Mouse (Mus musculus) midbrain, embryonic 10.5 days (tissue): Measurements from ENCODE around the gene Smyd2. TPM values are rescaled to one million over a fixed set of nuclear protein-coding genes. Genes with fewer than 3 reads are reported as not detected.

Experiments
- DNase-seq: peaks from one replicate; pipeline ENCODE4 v3.0.0-alpha.2; 2017; ENCODE audit warnings: low spot score
- H3K27ac ChIP-seq: fragments of 300-500 bp; sonication (generic); replicated peaks from 2 replicates; pipeline ENCODE4 v1.5.1; 2016; ENCODE audit warnings: mild to moderate bottlenecking
- H3K27me3 ChIP-seq: fragments of 300-500 bp; sonication (generic); 2 replicates; pipeline ENCODE4 v1.6.1; 2016; ENCODE audit warnings: low read depth, mild to moderate bottlenecking; ENCODE audit not compliant: poor library complexity, severe bottlenecking
- H3K36me3 ChIP-seq: fragments of 300-500 bp; sonication (generic); 2 replicates; pipeline ENCODE4 v1.6.1; 2016; ENCODE audit warnings: mild to moderate bottlenecking, moderate library complexity
- H3K4me1 ChIP-seq: fragments of 300-500 bp; sonication (generic); 2 replicates; pipeline ENCODE4 v1.6.1; 2016
- H3K4me3 ChIP-seq: fragments of 300-500 bp; sonication (generic); 2 replicates; pipeline ENCODE4 v1.5.1; 2016; ENCODE audit warnings: mild to moderate bottlenecking, moderate library complexity
- H3K9me3 ChIP-seq: fragments of 300-500 bp; sonication (generic); replicated peaks from 2 replicates; pipeline ENCODE4 v1.6.1; 2016; ENCODE audit warnings: mild to moderate bottlenecking
- WGBS: fragments of 180-500 bp; shearing (Covaris S2); methylation state at CpG from one replicate; pipeline ENCODE4 v1.1.7; 2016; 5-methylcytosine and 5-hydroxymethylcytosine counted together
- polyA plus RNA-seq: library from polyadenylated mRNA; unstranded; fragments of >200 nt; fragmentation: Nextera tagmentation; extraction: Ambion mirVana; gene quantifications from 2 replicates; pipeline ENCODE4 v1.2.1, GENCODE M21; 2016

The Smyd2 gene
- polyA plus RNA-seq, 1 experiment from 2014 or later = 68.3 TPM

DNA sequence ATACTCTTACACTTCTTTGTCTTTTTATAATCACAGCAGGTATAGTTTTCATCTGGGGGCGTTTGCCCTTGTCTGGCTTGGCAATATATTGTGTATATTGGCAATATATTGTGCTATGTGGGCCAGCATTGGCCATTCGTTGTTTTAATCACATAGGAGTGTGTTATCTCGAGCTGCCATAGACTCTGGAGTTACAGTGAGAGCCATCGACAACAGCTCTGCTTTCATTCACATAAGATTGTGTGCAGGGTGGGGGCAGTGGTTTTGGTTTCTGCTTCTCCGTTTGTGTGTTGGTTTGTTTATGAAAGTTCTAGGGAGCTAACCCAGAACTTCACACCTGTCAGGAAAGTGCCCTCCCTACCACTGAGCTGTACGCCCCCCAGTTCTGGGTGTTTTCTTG lies 55.5 kb downstream of the Smyd2 start:
- H3K36me3 ChIP-seq = peaks cover 25% of the 10 kb centered on the region
- WGBS = 89% methylated on average over 6 of the region's 6 CpGs
- H3K9me3 ChIP-seq = no peaks in the 10 kb centered on the region
- H3K27ac ChIP-seq = 0 out of 2 replicates have a peak overlapping the region, but pooled peaks have one; percentile 61
- no peaks in the 10 kb centered on the region for H3K27me3 ChIP-seq
- DNase-seq = no peak
- H3K4me1 ChIP-seq = peaks cover 7% of the 10 kb centered on the region
- no peak overlapping the region for H3K4me3 ChIP-seq

DNA sequence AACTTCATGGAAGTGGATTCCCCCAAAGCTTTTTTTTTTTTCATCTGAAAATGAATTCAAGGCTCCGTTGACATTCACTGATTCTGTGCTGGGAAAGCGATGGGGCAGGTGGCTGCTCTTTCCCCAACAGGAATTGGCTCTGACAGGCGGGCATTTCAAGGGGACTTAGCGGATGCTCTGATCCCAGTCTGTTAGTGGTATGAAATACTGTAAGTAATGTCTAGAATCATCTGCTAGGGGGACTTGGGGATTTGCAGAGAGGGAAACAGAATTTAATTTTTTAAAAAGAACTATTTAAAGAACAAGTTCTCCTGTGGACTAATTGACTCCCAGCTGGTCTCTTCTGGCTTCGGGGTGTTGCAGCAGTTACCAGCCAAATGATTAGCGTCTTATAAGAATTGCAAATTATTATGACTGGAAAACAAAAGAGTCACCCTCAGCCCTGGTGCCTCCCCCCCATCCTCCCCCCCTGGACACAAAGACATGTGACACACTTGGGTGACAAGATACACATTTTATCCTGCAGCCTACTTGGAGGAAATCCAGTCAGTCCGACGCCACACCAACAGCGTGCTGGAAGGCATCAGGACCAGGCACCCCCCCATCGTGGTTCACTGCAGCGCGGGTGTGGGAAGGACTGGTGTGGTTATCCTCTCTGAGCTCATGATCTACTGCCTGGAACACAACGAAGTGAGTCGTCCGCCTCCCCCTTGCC lies 57.2 kb downstream of the Smyd2 start:
- Histone ChIP-seq H3K9me3 (no peaks in the 10 kb centered on the region), H3K36me3 (peaks cover 17% of the 10 kb centered on the region), H3K27ac (no peak overlapping the region), H3K27me3 (no peaks in the 10 kb centered on the region), H3K4me3 (no peak overlapping the region), H3K4me1 (peaks cover 7% of the 10 kb centered on the region)
- 89% methylated on average over 15 of the region's 15 CpGs for WGBS
- no peak for DNase-seq

- Histone ChIP-seq H3K9me3 (no peaks in the 10 kb centered on the region), H3K27ac (no peak overlapping the region), H3K27me3 (no peaks in the 10 kb centered on the region), H3K36me3 (peaks cover 11% of the 10 kb centered on the region; the same call in 1 of the 2 replicates), H3K4me3 (no peak overlapping the region), H3K4me1 (peaks cover 7% of the 10 kb centered on the region)
- 83% methylated on average over 9 of the region's 9 CpGs for WGBS
- no peak for DNase-seq
These were observed 57.9 kb downstream of the Smyd2 start for GRCm38 (mm10) chr1:189864301-189864700.

GRCm38 (mm10) chr1:189863727-189864126 lies 58.4 kb downstream of the Smyd2 start:
- Histone ChIP-seq H3K36me3 (peaks cover 11% of the 10 kb centered on the region; the same call in 1 of the 2 replicates), H3K27ac (no peak overlapping the region), H3K27me3 (no peaks in the 10 kb centered on the region), H3K4me3 (no peak overlapping the region), H3K4me1 (peaks cover 7% of the 10 kb centered on the region), H3K9me3 (no peaks in the 10 kb centered on the region)
- no peak for DNase-seq
- WGBS = 95% methylated on average over 3 of the region's 3 CpGs

DNA sequence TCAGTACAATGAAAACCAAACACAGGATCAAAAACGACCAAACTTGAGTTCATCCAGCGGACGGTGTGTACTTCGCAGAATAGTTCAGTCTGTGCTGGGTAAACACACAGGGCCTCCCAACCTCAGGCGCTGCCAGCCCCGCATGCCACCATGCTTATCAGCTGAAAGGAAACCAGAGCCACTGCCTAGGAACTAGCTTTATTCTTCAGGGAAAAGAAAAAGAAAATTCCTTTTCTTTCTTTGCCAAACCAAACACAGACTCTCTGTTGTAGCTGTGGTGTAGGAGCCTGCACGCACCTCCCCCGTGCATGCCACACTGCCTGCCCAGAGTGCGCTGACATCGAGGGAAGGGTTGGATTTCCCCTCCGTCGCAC lies 61.2 kb downstream of the Smyd2 start:
- Histone ChIP-seq H3K27me3 (no peaks in the 10 kb centered on the region), H3K27ac (no peak overlapping the region), H3K4me3 (no peak overlapping the region), H3K36me3 (peaks cover 28% of the 10 kb centered on the region), H3K4me1 (no peaks in the 10 kb centered on the region; the same call in 1 of the 2 replicates), H3K9me3 (no peaks in the 10 kb centered on the region)
- WGBS = 87% methylated on average over 12 of the region's 12 CpGs
- no peak for DNase-seq

GRCm38 (mm10) chr1:189860112-189860941 lies 61.8 kb downstream of the Smyd2 start:
- WGBS = 91% methylated on average over 17 of the region's 17 CpGs
- H3K27ac ChIP-seq = no peak overlapping the region

DNA sequence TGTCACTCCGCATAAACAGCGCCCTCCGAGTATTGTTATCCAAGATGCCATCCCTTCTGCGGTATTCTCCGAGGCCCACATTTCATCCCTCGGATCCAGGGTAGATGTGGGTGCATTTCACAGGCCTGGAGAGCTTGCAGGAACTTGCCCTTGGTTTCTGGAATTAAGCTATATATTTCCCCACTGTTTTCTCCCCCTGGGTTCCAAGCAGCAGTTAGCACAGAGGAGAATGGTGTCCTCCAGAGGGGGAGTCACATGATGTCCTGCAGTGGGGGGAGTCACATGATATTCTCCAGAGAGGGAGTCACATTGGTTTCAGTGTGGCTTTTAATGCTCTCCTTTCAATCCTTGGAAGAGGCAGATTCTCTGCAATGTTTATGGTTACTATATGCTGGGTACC lies 63.8 kb downstream of the Smyd2 start:
- Histone ChIP-seq H3K9me3 (no peaks in the 10 kb centered on the region), H3K4me1 (no peaks in the 10 kb centered on the region; the same call in 1 of the 2 replicates), H3K4me3 (no peak overlapping the region), H3K27ac (no peak overlapping the region), H3K36me3 (peaks cover 18% of the 10 kb centered on the region), H3K27me3 (no peaks in the 10 kb centered on the region)
- 92% methylated on average over 6 of the region's 6 CpGs for WGBS
- no peak for DNase-seq

More at GRCm38 (mm10) chr1:189860112-189860941, 61.8 kb downstream of the Smyd2 start:
- no peaks in the 10 kb centered on the region; the same call in 1 of the 2 replicates for H3K4me1 ChIP-seq
- no peaks in the 10 kb centered on the region for H3K9me3 ChIP-seq
- H3K4me3 ChIP-seq = no peak overlapping the region
- no peak for DNase-seq
- peaks cover 25% of the 10 kb centered on the region for H3K36me3 ChIP-seq
- H3K27me3 ChIP-seq = no peaks in the 10 kb centered on the region

GRCm38 (mm10) chr1:189855739-189856138 lies 66.4 kb downstream of the Smyd2 start:
- Histone ChIP-seq H3K9me3 (no peaks in the 10 kb centered on the region), H3K27me3 (no peaks in the 10 kb centered on the region), H3K27ac (no peak overlapping the region), H3K4me3 (no peak overlapping the region), H3K4me1 (no peaks in the 10 kb centered on the region; the same call in 1 of the 2 replicates), H3K36me3 (peaks cover 30% of the 10 kb centered on the region)
- WGBS = 93% methylated on average over 5 of the region's 5 CpGs
- DNase-seq = no peak

GRCm38 (mm10) chr1:189854646-189855045 lies 67.5 kb downstream of the Smyd2 start:
- H3K4me1 ChIP-seq = no peaks in the 10 kb centered on the region
- no peak overlapping the region for H3K27ac ChIP-seq
- H3K27me3 ChIP-seq = no peaks in the 10 kb centered on the region
- DNase-seq = no peak
- no peaks in the 10 kb centered on the region for H3K9me3 ChIP-seq
- 92% methylated on average over 13 of the region's 13 CpGs for WGBS
- H3K4me3 ChIP-seq = no peak overlapping the region
- H3K36me3 ChIP-seq = peaks cover 40% of the 10 kb centered on the region

DNA sequence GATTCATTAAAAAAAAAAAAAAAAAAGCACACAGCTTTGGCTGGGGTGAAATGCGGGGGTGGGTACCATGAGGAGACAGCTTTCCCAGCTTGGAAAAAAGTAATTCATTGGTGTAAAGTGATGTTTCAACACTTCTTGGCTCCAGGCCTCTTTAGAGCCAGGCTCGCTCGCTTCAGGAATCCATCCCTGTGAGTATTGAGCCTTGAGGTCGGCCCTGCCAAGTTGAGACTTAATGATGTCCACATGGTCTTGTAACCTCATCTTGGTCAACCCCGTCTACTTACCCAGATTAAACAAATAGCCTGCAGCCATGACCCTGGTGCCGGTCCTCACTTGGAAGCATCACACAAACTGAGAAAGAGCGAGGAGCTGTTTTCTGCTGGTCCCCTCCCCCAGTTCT lies 69.7 kb downstream of the Smyd2 start:
- DNase-seq = no peak
- H3K4me3 ChIP-seq = no peak overlapping the region
- 88% methylated on average over 7 of the region's 7 CpGs for WGBS

GRCm38 (mm10) chr1:189852051-189852450 lies 70.1 kb downstream of the Smyd2 start:
- DNase-seq = no peak
- H3K36me3 ChIP-seq = peaks cover 30% of the 10 kb centered on the region
- no peaks in the 10 kb centered on the region for H3K4me1 ChIP-seq
- H3K4me3 ChIP-seq = no peak overlapping the region
- no peaks in the 10 kb centered on the region for H3K27me3 ChIP-seq
- H3K27ac ChIP-seq = no peak overlapping the region
- 89% methylated on average over 5 of the region's 5 CpGs for WGBS
- H3K9me3 ChIP-seq = no peaks in the 10 kb centered on the region

More for the DNA sequence above, 69.7 kb downstream of the Smyd2 start:
- no peak overlapping the region for H3K27ac ChIP-seq
- H3K36me3 ChIP-seq = peaks cover 34% of the 10 kb centered on the region
- no peaks in the 10 kb centered on the region for H3K9me3 ChIP-seq
- no peaks in the 10 kb centered on the region for H3K4me1 ChIP-seq
- no peaks in the 10 kb centered on the region for H3K27me3 ChIP-seq

- no peak overlapping the region for H3K4me3 ChIP-seq
- 89% methylated on average over 11 of the region's 11 CpGs for WGBS
- no peaks in the 10 kb centered on the region for H3K4me1 ChIP-seq
- DNase-seq = no peak
- no peak overlapping the region for H3K27ac ChIP-seq
- no peaks in the 10 kb centered on the region for H3K27me3 ChIP-seq
- no peaks in the 10 kb centered on the region for H3K9me3 ChIP-seq
- peaks cover 24% of the 10 kb centered on the region for H3K36me3 ChIP-seq
These were observed 72.6 kb downstream of the Smyd2 start for GRCm38 (mm10) chr1:189849550-189849949.

DNA sequence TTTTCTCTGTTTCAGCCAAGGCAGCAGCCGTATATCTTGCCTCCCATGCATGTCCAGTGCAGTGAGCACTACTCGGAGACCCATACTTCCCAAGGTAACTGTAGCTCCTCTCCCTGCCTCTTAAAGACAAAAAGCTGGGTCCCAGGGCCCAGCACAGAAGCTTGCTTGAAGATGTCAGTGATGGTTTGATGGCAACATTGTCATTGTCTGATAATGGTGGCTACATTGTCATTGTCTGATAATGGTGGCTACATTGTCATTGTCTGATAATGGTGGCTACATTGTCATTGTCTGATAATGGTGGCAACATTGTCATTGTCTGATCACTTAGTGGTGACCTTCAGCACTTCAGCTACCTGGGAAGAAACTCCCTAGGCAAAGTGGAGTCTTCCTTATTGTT lies 75.8 kb downstream of the Smyd2 start:
- WGBS = 90% methylated on average over 2 of the region's 2 CpGs
- Histone ChIP-seq H3K4me1 (no peaks in the 10 kb centered on the region), H3K36me3 (peaks cover 27% of the 10 kb centered on the region), H3K27me3 (no peaks in the 10 kb centered on the region), H3K9me3 (no peaks in the 10 kb centered on the region), H3K27ac (0 out of 2 replicates have a peak overlapping the region, but pooled peaks have one; percentile 17), H3K4me3 (no peak overlapping the region)
- no peak for DNase-seq
